Mouse (Mus musculus) kidney, adult 2 months (tissue): ENCODE results near the gene S1pr5. TPM values are rescaled to one million over a fixed set of nuclear protein-coding genes. Genes with fewer than 3 reads are reported as not detected.

Experiments used
- DNase-seq: peaks from one replicate; pipeline ENCODE4 v3.0.0; 2021
- H3K27ac ChIP-seq: fragments of 200-500 bp; 2 replicates; pipeline ENCODE4 v1.5.1; 2012; ENCODE audit warnings: low read depth, low read length, control low read depth, inconsistent platforms; ENCODE audit not compliant: insufficient read depth
- H3K27me3 ChIP-seq: fragments of 200-500 bp; replicated peaks from 2 replicates; pipeline ENCODE4 v1.6.1; 2012; ENCODE audit warnings: mild to moderate bottlenecking, moderate library complexity, low read length, inconsistent platforms; ENCODE audit not compliant: control insufficient read depth, insufficient read depth
- H3K36me3 ChIP-seq: fragments of 200-500 bp; 2 replicates; pipeline ENCODE4 v1.6.1; 2012; ENCODE audit warnings: mild to moderate bottlenecking, moderate library complexity, low read length, inconsistent platforms; ENCODE audit not compliant: control insufficient read depth, insufficient read depth
- H3K4me1 ChIP-seq: fragments of 200-500 bp; 2 replicates; pipeline ENCODE4 v1.6.1; 2011; ENCODE audit warnings: low read length; ENCODE audit not compliant: control insufficient read depth, insufficient read depth
- H3K4me3 ChIP-seq: fragments of 200-500 bp; 2 replicates; pipeline ENCODE4 v1.5.1; 2011; ENCODE audit warnings: mild to moderate bottlenecking, low read depth, low read length, control low read depth; ENCODE audit not compliant: insufficient read depth
- CTCF ChIP-seq: fragments of 200-500 bp; conservative IDR thresholded peaks from 2 replicates; pipeline ENCODE4 v1.5.1; 2011; ENCODE audit warnings: low read depth, mild to moderate bottlenecking, control low read depth, low read length, moderate library complexity, mixed read lengths; ENCODE audit not compliant: insufficient read depth, insufficient read length
- POLR2A ChIP-seq: fragments of 200-500 bp; IDR thresholded peaks from one replicate; pipeline ENCODE4 v1.6.1; 2011; ENCODE audit warnings: low read depth, low read length, control low read depth
- WGBS: fragments of 180-500 bp; shearing (Covaris S2); methylation state at CpG from one replicate; pipeline ENCODE4 v1.1.7; 2018; 5-methylcytosine and 5-hydroxymethylcytosine counted together
- polyA plus RNA-seq: library from polyadenylated mRNA; depleted of rRNA; stranded (reverse); fragments of >200 nt; gene quantifications from 2 replicates; pipeline ENCODE4 v1.2.3, GENCODE M21; 2012

Gene S1pr5
- polyA plus RNA-seq, 1 experiment: 0.39 TPM

DNA sequence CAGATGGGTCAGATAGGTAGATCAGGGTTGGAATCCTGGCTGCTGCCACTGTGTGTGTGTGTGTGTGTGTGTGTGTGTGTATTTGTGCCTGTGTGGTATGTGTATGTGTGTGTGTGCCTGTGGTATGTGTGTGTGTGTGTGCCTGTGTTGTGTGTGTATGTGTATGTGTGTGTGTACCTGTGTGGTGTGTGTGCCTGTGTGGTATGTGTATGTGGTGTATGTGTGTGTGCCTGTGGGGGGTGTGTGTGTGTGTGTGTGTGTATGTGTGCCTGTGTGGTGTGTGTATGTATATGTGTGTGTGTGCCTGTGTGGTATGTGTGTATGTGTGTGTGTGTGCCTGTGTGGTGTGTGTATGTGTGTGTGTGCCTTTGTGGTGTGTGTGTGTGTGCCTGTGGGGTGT lies 6.4 kb upstream of the S1pr5 start:
- Histone ChIP-seq H3K27me3 (no peaks in the 10 kb centered on the region), H3K4me1 (no peaks in the 10 kb centered on the region), H3K27ac (no peak overlapping the region), H3K4me3 (no peak overlapping the region), H3K36me3 (no peaks in the 10 kb centered on the region)
- DNase-seq: no peak
- TF ChIP-seq CTCF (no peak), POLR2A (no peak)

DNA sequence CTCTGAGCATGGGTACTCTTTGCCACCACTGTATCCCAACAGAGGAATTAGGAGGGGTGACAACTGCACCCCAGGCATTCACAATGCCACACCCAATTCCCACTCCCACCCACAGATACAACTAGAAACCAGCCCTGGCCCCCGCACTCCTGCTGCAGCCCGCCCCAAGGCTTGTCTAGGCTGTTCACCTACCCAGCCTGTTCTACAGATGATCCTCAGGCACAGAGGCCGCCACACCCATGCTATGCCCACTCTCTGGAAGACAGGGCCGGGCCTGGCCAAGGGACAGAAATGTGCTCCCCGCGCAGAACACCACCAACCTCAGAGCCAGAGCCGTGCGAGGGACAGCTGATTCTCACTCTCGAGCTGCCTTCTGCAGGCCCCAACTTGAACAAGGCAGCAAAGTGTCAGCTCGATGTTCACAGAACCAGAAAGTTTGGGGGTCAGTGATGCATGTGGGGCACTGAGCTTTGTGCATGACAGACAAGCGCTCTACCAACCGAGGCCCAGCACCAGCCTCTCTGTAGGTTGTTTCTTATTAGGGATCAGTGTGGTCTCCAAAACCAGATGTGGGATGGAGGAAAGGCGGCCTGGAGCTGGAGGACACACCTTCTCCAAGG lies 3.0 kb upstream of the S1pr5 start:
- Histone ChIP-seq H3K4me1 (no peaks in the 10 kb centered on the region), H3K27ac (no peak overlapping the region), H3K27me3 (no peaks in the 10 kb centered on the region; the same call in 1 of the 2 replicates), H3K4me3 (no peak overlapping the region), H3K36me3 (no peaks in the 10 kb centered on the region)
- no peak for TF ChIP-seq CTCF
- TF ChIP-seq POLR2A: no peak
- WGBS: 79% methylated on average over 13 of the region's 13 CpGs
- no peak for DNase-seq

DNA sequence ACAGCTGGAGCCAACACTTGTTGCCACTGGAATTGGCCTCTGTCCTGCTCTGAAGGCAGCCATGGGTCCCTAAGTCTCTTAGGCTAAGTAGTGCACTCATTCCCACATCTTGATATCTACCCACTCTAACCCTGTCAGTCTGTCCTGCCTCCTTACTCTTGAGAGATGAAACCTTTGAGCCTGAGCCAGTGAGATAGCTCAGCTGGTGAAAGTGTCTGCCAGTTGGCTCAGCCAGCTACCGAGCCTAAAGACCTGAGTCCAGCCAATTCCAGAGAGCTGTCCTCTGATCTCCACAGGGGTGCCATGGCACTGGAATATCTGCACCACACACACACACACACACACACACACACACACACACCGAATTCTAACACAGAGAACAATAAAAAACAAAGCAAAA lies 2.3 kb upstream of the S1pr5 start:
- Histone ChIP-seq H3K27me3 (no peaks in the 10 kb centered on the region; the same call in 1 of the 2 replicates), H3K4me3 (no peak overlapping the region), H3K4me1 (no peaks in the 10 kb centered on the region), H3K27ac (no peak overlapping the region), H3K36me3 (no peaks in the 10 kb centered on the region)
- WGBS: 68% methylated on average over 2 of the region's 2 CpGs
- TF ChIP-seq CTCF (no peak), POLR2A (no peak)
- peak; percentile 40 for DNase-seq

DNA sequence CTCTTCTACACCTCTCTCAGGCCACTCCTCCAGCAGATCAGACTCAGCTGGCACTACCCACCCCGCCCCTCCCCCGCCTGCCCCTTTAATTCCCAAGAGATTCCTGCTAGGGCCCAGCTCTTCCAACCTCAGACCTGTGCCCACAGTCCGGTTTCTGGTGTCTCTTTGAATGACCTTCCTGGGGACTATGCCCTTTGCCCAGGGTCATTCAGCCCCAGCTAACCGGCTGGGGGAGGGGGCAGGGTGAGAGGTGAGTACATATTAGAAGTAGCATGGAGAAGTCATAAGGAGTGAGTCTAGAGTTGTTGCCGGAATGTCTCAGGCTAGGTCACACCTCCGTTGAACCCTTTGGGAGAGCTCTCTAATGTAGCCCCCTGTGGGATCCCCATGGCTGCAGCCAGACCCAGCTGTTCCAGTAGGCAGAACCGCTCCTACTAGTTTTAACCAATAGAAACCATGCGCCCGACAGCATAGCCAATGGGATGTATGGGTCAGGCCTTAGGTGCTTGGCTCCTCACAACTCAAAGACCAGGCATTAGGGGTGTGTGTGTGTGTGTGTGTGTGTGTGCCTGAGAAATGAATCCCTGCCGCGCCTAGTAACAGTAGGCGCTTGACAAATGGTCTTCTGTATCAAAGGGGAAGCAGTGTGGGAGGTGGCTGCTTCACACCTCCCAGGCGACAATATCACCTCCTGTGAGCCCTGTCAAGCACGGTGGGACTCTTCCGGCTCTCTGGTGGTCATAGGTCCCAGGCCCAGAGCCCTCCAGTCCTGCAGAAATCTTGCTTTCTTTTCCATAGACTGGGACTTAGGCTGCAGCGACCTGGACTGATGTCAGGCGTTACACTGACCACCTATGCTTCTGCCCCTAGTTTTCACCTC lies 1.6 kb upstream of the S1pr5 start:
- no peak for TF ChIP-seq POLR2A
- no peak for TF ChIP-seq CTCF
- DNase-seq: peak; percentile 28
- Histone ChIP-seq H3K27ac (no peak overlapping the region), H3K4me3 (no peak overlapping the region), H3K36me3 (no peaks in the 10 kb centered on the region), H3K27me3 (no peaks in the 10 kb centered on the region; the same call in 1 of the 2 replicates), H3K4me1 (no peaks in the 10 kb centered on the region)
- WGBS: 46% methylated on average over 17 of the region's 17 CpGs

DNA sequence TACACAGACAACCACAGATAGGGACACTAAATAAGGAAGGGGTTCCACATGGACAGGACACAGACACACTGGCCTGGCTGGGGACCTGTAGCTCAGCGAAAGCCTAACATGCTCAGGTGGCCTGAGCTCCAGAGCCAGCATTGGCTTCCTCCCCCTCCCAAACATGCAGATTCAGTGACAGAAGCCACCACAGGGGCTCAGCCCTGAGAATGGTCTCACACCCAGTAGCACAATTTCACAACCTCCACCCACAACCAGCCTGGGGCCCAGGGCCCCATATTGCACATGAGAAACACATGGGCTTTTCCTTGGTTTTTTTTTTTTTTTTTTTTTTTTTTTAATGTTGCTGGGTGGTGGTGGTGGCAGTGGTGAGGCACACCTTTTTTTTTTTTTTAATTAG lies 1.9 kb downstream of the S1pr5 start:
- WGBS: 100% methylated on average over 1 of the region's 1 CpGs
- Histone ChIP-seq H3K36me3 (no peaks in the 10 kb centered on the region), H3K27ac (no peak overlapping the region), H3K27me3 (peaks cover 5% of the 10 kb centered on the region), H3K4me3 (no peak overlapping the region), H3K4me1 (no peaks in the 10 kb centered on the region; the same call in 1 of the 2 replicates)
- no peak for TF ChIP-seq POLR2A
- TF ChIP-seq CTCF: no peak
- no peak for DNase-seq

DNA sequence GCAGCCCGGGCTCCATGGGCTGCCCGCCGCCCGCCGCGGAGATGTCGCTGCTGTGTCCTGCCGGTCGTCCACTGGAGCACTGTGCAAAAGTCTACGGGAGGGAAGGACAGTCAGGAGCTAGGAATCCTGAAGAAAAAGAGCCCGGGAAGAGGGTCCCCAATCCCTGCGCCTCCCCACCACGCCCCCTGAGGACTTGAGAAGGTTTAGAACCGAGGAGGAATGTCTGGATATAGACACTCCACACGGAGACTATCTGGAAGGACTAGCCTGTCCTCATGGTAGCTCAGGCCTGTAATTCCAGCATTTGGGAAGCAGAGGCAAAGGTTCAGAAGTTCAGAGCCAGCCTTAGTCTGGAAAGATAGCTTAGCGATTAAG lies 3.1 kb downstream of the S1pr5 start:
- H3K4me1 ChIP-seq: no peaks in the 10 kb centered on the region; the same call in 1 of the 2 replicates
- peaks cover 5% of the 10 kb centered on the region for H3K27me3 ChIP-seq
- WGBS: 6% methylated on average over 16 of the region's 16 CpGs
- no peaks in the 10 kb centered on the region for H3K36me3 ChIP-seq
- no peak for DNase-seq
- TF ChIP-seq CTCF (no peak), POLR2A (no peak)
- H3K4me3 ChIP-seq: no peak overlapping the region
- H3K27ac ChIP-seq: no peak overlapping the region
